Mouse (Mus musculus) c-Kit-positive CD71-negative TER-119-negative erythroid progenitor cells, embryonic 14.5 days (primary cell): ENCODE results near the gene Mns1.
"Not testable (repeated sequence)": the region's sequence is repeated elsewhere in the genome, so short reads cannot be mapped to it uniquely, and the experiment has no call there.

Source experiments
- DNase-seq: peaks from one replicate; pipeline ENCODE4 v3.0.0-alpha.2; 2013; ENCODE audit warnings: low read depth

Mns1 gene

DNA sequence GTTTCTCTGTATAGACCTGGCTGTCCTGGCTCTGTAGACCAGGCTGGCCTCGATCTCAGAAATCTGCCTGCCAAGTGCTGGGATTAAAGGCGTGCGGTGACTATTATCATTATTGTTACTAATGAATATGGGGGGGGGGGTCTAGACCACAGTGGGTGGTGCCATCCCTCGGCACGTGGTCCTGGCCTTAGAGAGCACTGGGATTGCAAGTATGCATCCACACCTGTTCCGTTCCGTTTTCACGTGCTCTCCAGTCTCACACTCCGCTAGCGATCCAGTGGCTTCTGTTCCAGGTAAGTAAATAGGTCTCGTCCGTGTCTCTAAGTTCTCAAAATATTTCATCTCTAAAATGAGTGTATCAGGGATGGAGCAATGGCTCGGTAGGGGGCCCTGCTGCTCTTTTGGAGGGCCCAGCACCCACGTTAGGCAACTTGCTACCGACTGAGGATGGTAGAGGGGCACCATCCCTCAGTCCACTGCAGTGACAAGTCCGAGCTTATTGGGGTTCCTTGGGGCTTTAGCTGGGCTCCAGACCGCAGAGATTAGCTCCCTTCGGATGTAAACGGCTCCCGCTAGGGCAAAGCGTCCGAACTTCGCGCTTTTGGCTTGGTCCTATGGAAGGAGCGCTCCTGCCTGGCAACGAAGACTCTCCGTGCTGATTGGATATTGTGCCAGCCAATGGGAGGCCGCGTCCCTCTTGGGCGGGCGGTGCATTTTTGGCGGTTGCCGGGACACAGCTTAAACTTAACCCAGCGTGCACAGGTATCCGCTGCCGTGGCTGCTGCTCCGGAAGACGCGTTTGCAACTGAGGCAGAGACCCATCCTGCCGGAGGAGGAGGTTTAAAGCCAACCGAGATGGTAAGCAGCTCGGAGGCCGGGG, at the start of gene Mns1:
TSS of gene Mns1 (plus strand) at position 190 of the 880 bp plus-strand sequence.
- peak; percentile 85 for DNase-seq

DNA sequence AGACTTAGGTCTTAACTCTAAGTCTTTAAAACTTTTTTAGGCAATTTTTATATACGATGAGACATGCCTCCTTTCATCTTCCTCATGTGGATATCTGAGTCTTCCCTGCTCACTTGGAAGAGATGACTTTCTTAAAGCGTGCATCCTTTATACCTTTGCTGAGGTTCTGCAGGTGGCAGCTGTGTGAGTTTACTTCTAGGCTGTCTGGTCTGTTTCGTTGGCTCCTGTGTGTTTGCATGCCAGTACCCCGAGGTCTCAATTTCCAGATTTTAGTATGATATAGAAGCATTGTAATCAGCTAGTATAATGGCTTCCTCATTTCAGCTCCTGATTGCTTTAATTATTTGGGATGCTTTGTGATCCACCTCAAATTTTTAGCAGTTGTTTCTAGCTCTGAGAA, 48.9 kb upstream of the Mns1 start:
- no peak for DNase-seq

DNA sequence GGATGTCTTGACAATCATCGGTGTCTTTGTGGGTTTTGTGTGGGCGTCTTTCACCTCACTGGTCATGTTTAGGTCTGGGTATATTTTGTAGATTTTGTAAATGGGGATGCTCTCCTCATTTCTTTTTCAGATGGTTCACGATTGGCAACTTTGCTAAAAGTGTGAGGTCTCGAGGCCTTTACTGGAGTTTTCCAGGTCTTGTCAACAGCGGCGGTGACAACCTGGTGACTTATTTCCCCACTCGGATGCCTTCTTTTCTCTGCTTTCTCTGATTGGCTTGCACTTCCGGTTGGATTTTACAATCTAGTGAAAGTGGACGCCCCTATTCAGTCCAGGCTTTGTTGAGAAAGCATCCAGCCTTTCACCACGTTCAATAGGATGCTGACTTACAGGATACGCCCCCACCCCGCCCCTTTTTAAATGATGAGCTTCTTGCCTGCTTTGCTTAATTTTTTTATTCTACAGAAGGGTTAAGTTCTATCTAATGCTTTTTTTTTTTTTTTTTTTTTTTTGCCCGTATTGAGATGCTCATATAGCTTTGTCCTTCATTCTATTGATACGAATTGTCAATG, 48.3 kb upstream of the Mns1 start:
- no peak for DNase-seq

DNA sequence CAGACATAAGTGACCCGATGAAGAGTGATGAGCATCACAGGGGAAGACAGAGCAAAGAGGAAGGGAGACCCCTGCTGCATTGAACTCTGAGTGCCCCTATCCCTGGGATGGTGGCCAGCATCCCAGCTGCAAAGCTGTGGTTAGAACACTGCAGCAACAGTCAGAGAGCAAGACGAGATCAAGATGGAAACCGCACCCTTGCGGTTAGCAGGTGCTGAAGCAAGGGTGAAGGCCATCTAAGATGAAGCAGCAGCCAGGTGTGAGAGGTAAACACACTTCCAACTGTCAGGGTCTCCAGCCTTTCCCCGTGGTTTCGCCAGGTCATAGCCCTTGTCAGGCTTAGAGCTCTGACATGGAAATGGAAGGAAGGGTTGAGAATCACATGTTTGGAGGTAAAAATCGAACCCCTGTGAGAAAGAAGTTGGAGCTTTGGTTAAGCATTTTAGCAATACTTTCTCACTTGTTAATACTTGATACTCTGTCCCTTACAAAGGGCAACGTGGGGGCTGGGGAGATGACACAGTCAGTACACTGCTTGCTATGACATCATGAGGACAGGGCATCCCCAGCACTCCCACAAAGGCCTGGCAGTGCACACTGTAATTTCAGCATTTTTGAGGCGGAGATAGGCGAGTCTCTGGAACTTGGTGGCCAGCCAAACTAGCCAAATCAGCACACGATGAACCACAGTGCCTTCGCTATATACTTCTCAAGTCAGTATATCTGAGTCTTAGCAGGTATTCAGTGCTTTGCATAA, 47.3 kb upstream of the Mns1 start:
- no peak for DNase-seq

DNA sequence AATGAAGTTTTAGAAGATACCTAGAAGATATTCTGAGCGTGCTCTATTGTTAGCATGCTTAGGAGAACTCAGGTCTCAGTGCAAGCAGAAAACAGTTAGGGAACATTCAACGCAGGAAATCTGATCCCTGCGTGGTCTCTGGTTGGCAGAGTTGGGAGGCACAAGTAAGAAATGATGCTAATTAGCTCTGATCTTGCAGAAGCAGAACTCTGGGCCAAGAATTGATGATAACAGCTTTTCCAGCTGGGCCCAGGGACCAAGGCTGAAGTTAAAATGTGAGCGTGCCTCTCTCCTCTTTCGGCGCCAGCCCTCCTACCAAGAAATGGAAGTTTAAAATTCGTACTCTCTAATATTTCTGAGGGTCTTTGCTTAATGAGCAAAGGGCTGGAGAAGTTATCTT, 45.1 kb upstream of the Mns1 start:
- no peak for DNase-seq

DNA sequence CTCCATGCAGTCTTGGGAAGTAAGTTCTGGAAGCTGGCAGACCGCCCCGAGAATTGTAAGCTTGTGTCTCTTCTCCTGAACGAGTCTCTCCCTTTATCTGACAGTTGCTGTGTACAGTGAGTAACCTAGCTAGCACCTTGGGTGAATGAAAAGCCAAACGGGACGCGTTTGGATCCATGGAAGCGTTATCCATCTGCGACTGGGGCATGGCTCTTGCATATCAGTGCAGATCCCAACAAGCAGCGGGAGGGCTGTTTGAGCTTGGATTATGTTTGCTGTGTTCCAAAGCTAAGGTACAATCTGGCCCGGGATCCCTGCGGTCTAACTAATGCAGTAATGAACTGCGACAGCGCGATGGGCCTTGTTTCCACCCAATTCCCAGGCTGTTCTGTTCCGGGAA, 44.6 kb upstream of the Mns1 start:
- DNase-seq: no peak

DNA sequence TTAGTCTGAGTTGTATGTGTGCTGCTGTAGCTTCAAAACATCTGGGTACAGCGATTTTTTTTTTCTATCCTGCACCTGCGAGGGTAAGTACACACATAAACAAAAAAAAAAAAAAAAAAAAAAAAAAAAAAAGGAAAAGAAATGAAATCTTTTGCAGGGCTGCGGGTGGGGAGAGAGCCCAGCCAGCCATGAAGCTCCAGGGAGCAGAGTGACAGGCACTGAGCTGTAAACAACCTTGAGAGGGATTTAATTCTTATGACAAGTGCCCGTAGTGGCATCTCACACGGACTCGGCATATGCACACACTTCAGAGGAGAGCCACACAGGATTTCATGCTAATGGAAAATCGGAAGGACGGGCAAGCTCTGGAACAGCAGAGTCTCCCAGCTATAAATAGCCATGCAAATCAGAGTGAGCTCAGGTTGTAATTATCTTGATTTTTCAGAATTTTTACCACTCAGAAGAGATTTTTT, 43.9 kb upstream of the Mns1 start:
- no peak for DNase-seq

DNA sequence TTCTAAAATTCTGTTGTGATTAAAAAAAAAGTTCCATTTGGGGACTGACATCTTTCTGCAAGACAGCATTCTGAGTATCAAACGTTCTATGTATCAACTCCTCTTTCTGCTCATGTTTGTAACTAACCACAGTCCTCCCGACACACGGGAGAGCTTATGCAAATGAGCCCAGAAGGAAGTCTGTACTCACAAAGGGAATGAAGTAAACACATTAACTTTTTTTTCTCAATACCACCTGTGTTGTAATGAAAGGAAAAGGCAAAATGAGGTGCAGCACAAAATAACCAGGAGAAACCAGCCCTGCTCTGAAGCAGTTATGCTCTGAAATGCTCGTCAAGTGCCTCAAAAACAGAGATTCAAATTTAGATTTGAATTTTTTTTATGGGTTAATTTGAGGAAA, 37.7 kb upstream of the Mns1 start:
- no peak for DNase-seq

DNA sequence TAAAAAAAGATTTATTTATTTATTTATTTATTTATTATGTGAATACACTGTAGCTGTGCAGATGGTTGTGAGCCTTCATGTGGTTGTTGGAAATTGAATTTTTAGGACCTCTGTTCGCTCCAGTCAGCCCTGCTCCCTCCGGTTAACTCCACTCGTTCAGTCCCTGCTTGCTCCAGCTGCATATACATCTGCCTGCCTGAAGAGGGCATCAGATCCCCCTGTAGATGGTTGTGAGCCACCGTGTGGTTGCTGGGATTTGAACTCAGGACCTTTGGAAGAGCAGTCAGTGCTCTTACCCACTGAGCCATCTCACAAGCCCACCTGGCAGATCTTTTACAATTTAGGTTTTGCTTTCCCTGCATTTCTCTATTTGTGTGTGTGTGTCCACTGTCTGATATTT, 36.0 kb upstream of the Mns1 start:
- DNase-seq: not testable (repeated sequence)

DNA sequence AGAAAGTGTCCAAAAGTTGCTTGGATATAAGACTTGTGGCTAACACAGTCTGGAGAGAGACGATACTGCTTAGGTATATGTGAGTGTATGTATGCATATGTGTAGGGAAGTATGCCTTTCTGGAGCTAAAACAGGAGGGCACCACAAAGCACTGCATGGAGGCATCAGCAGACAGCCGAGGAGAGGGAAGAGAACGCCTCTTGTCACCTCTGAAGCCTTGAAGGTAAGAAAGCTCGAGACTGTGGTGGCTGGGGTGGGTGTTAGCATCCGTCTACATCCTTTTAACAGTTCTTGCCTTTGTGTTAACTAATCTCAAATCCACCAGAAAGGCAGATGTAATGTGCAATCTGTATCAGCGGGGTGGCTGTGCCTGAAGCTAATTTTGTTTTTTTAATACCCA, 34.4 kb upstream of the Mns1 start:
- DNase-seq: no peak

DNA sequence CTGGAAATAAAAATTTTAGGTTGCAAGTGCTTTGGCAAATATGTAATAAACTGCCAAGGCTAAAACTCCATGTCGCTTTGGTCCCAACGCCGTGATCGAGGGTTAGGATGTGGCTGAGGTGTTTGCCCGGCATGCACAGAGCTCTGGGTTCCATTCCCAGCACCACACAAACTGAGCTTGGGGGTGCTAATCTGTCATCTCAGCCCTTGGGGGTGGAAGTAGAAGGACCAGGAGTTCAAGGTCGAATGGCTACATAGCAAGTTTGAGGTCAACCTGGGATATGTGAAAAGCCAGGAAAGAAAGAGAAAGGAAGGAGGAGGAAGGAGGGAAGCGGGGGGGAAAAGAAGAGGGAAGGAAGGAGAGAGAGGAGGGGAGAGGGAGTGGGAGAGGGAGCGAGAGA, 33.4 kb upstream of the Mns1 start:
- no peak for DNase-seq

DNA sequence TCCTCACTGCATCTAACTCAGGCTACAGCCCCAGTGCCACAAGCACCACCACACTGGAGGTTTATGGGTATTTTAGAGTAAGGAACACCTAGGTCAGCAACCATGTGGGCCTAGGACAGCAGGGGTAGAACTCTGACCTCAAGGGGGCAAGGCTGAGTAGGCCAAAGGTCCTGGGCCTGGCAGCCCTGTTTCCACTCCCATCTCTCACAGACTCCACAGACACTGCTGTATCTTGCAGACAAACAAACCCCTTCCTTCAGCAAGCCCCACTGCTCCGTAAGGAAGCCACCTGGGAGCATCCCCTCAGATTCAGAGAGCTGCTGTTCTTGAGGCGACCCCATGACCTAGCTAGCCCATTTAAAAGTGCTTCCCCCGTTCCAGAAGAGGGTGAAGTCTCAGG, 32.9 kb upstream of the Mns1 start:
- no peak for DNase-seq

DNA sequence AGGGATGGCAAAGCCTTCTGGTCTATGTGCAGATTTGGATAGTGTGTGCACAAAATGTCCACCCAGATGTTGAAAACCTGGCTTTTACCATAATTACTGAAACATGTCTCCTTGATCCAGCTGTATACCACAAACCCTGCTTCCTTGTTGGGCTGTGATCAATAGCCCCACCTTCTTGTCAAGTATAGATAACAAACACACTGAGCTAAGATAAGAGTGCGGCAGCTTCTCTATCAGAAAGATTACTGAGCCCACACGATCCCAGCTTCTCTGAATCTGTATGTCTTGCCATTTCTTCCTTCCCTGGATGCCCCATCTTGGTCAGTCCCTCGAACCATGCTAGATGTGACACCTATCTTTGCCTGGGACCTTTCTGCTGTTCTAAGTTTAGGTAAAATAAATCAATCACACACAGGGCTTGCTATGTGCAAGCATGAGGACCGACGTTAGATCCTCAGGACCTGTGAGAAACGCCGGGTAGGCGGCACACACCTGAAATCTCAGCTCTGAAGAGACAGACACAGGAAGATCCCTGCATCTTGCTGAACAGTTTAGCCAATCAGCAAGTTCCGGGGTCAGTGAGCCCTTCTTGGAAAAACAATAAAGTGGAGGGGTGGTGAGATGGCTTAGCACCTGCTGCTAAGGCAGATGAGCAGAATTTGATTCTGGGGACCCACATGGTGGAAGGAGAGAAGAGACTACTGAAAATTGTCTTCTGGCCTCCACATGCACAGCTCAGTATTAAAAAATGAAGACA, 31.8 kb upstream of the Mns1 start:
- no peak for DNase-seq

DNA sequence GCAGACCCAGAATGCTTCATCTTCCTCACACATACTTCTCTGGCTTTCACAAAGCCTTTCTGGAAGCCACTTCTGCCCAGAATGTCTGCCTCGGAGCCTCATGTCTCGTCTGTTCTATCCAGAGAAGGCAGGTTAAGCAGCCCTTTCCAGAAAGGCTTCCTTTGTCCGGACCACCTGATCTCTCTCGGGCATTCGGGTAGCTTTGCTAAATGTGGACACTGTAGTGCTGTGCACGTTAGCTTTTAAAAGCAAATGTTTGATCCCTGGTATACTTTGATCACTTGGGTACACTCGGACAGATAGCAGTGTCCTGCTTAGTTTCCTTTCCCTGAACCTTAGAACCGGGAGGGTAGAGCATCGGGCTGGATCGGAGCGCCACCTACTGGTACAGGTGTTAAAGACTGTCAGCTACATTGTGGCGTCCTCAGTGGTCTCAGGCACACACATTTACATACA, 29.7 kb upstream of the Mns1 start:
- peak; percentile 83 for DNase-seq

DNA sequence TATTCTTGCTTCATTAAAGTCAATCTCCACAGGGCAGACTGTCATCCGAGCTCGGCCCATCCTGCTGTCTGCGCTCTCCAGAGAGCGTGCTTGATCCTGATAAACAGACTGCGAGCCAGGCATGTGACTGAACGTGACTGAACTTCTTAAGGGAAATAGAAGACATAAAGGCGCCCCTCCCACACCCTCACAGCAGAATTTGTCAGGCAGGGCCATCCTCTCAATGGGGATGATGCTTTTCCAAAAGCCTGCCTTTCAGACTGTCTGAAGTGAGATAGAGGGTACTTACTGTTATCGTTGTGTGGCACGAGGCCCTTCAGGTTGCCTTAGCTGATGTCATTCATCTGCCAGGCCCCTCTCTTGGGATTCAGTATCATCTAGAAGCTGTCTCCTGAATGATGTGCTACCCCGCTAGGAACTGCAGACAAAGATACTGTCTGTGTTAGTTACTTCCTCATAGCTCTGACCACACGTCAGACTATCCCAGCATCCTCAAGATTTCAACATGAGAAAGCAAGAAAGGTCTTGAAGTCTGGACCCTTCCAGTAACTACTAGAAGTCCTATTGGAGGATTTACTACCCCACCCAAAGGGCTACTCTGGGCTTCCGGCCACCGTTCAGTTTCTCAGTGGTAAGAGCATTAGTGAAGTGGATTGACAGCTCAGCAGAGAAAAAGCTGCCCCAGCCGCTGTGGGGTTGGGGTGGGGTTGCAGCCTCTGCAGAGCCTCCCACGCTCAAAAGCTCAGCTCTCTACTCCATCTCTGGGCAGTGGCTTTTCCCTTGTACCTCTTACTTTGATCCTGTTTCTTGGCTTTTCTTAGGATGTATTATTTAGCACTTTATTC, 28.2 kb upstream of the Mns1 start:
- DNase-seq: peak; percentile 44

DNA sequence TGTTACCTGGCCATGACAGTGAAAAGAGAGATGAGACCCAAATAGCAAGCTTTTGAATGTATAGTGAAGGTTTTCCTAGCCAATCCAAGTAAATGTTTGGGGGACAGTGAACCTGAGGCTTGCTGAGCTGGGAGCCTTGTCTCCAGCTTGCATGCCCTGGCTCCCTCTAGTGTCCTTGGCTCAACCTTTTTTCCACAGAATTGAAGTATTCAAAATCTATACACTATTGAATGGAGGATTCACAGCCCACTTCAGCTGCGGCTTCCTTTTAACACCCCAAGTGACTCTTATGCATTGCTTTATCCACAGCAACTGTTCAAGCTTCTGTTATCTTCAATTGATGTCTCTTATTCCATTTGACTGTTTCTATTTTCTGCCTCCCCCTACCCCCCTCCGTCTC, 26.1 kb upstream of the Mns1 start:
- no peak for DNase-seq

DNA sequence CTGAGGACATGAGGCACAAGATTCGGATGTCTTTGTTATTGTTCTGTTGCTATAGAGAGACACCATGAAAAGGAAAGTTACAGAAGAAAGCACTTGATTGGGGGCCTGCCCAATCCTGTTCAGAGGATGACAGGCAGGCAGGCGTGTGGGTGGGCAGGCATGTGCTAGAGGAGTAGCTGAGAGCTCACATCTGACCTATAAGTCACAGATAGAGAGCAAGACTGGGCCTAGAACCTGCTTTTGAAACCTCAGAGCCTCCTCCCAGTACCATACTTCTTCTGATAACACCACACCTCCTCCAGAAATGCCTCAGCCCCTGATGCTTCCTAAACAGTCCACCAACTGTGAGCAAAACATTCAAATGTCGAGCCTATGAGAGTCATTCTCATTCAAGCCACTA, 19.4 kb upstream of the Mns1 start:
- DNase-seq: no peak

DNA sequence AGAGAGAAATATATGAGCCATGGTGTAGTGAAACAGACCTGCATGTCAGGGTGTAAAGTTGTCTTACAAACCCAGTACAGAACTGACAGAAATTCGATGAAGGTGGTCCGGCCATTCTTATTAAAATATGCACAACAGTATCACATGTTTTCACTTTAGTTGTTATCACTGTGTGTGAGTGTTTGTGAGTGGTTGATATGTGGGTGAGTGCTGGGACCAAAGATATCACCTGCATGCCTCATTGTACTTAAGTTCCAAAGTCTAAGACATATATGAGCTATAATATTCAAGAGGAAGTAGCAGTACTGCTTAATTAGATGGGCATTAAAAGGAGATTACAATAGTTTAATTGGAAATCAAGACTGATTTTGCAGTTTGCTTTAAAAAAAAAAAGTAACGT, 17.3 kb upstream of the Mns1 start:
- DNase-seq: no peak

DNA sequence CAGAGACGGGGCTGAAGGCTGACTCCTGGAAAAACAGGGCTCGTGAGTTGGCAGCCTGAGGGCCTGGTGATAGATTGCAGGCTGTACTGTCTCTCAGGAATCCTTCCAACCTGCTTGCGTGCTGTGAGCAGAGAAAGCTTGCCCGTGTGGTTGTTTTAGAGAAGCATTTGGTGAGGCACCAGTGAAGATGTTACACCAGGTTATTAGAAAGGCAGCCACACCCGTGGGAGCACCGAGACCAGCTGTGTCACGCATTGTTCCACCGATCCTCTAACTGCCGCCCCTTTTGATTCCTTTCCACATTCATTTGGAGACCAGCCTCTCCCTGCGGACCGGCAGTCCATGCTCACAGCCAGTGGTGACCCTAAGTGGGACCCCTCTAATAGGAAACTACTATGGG, 15.5 kb upstream of the Mns1 start:
- no peak for DNase-seq

DNA sequence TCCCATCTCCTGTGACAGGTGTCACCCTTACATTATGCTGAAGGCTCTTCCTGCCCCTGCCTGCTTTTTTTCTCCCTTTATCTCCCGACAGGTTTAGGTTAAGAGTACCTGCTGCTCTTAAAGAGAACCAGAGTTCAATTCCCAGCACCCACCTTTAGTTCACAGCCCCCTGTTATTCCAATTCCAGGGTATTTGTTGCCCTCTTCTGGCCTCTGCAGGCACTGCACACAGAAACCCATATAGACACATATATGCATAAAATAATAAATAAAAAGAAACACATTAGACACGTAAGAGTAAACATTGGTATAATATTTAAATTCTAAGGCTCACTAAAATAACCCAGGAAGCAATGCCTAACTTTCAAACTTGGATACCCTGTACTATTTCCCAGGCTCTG, 15.1 kb upstream of the Mns1 start:
- DNase-seq: no peak

DNA sequence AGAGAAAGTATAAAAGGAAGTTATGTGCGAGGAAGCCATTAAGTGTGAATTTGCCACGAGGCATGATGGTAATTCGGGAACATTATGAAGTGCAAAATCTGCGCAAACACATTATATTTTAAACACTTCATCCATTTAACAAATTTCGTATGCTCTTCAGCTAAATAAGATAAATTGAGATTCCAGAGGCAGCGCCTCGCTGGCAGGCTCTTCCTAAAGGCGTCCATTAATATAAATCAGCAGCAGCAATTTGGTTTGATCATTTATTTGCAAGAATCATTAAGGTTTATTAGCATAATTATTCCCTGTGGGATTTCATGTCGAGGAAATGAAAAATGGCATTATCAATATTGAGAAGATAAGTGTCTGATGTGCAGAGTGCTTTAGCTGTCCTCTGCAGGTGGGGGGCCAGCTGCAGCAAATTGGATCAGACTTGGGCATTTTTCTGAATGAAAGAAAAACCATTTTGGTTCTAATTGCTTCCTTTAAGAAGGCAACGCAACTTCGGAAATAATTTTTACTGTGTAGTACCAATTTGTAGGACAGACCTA, 12.4 kb upstream of the Mns1 start:
- no peak for DNase-seq
